Mouse (Mus musculus): ENCODE results near the gene Paqr7.

- TF ChIP-seq CTCF (IDR thresholded peaks at IDR 0.05; ENCODE audit: insufficient read depth, low read depth, low read length) = no peak
- TF ChIP-seq POLR2A (IDR thresholded peaks at IDR 0.05; ENCODE audit: insufficient read depth, low read depth, low read length) = no peak
These were observed 726 bp downstream of the Paqr7 start for GRCm38 (mm10) chr4:134497223-134497622.
